ENCODE assay signal across 10 mouse cellular contexts in the genomic region with DNA sequence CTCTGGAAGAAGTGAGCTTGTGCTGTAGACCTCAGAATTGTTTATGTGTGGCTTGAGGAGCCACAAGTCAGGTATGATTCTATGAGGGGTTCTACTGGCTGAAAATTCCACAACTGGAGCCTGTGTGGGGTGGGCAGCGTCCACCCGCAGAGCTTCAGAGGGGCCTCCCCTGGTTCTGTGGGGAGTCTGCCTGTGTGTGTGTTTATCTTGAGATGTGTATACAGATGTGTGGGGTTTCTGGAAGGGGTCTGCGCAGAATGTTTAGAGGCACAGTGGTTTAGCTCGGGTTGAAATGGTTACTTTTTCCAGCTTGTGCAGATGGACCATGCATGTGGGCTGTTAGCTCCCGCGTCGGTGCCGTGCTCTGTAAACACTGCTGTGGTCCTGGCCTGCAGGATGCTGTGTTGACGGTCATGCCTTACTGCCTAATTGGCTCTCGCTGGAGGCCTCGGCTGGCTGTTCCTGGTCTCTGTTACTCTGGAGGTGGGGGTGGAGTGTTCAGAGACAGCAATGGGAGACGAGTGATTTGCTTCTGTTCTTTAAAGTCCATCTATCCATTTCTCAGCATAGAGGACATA.
DNase-seq lines count a peak whose midpoint lies in the region; ATAC-seq and TF ChIP-seq lines count a peak whose summit lies in the region.
"Had no signal": no experiment of that assay in that cellular context is flagged by ENCODE, and none has a peak within 500 bp of the region (broad histone marks: within the 10 kb centered on the region; RNA-seq: fewer than 3 reads in every experiment).

No protein-coding gene starts in this region.

- no peaks in the 10 kb centered on the region for H3K27me3 ChIP-seq in kidney, postnatal 0 days (ENCODE audit: insufficient read depth, low read length)
- no peaks in the 10 kb centered on the region for H3K27me3 ChIP-seq in embryonic facial prominence, embryonic 11.5 days (ENCODE audit: control insufficient read depth, insufficient read depth, low read length)
- no peaks in the 10 kb centered on the region for H3K27me3 ChIP-seq in limb, embryonic 15.5 days
- H3K27me3 ChIP-seq: forebrain, embryonic 13.5 days had no signal

- intact Hi-C loops in heart, postnatal 10 days (cut with DNase I): loop anchor here (2.0 to 5.0 kb wide), 3 partner anchors 45 to 176 kb away; partner anchors contain the start of gene Ercc6l2
- intact Hi-C loops in gastrocnemius, postnatal 14 days (cut with DNase I; ENCODE audit: low total_unique reads): no loop called here

- 19% methylated on average over 12 of the region's 12 CpGs for WGBS in kidney, postnatal 0 days
- 30% methylated on average over 12 of the region's 12 CpGs for WGBS in embryonic facial prominence, embryonic 11.5 days
- 27% methylated on average over 12 of the region's 12 CpGs for WGBS in limb, embryonic 15.5 days

- H3K4me3 ChIP-seq in kidney, postnatal 0 days (replicated peaks; ENCODE audit: low read depth, low read length): no peak overlapping the region
- no peak overlapping the region for H3K4me3 ChIP-seq in embryonic facial prominence, embryonic 11.5 days (ENCODE audit: low read depth, low read length)
- H3K4me3 ChIP-seq in limb, embryonic 15.5 days: no peak overlapping the region
- H3K4me3 ChIP-seq: forebrain, embryonic 13.5 days had no signal

- ATAC-seq in kidney, postnatal 0 days (replicated peaks; ENCODE audit: low FRiP score, low read depth): peak; percentile 71
- ATAC-seq in embryonic facial prominence, embryonic 11.5 days (replicated peaks; ENCODE audit: insufficient number of reproducible peaks, low FRiP score, low TSS enrichment, low read depth): peak; percentile 86
- 0 out of 2 replicates have a peak, but pooled peaks have one; percentile 41 for ATAC-seq in limb, embryonic 15.5 days (ENCODE audit: insufficient number of reproducible peaks, low FRiP score, low TSS enrichment, low read depth)
- ATAC-seq: forebrain, embryonic 13.5 days had no signal

- TF ChIP-seq CTCF in kidney, postnatal 0 days (IDR thresholded peaks at IDR 0.05; ENCODE audit: low read depth): no peak

- H3K27ac ChIP-seq in kidney, postnatal 0 days: no peak overlapping the region
- H3K27ac ChIP-seq in embryonic facial prominence, embryonic 11.5 days (replicated peaks; ENCODE audit: low read depth, low read length): no peak overlapping the region
- H3K27ac ChIP-seq in limb, embryonic 15.5 days: peak overlapping the region; percentile 87
- H3K27ac ChIP-seq: forebrain, embryonic 13.5 days had no signal

- H3K36me3 ChIP-seq in kidney, postnatal 0 days (ENCODE audit: insufficient read depth, low read length): no peaks in the 10 kb centered on the region
- H3K36me3 ChIP-seq in embryonic facial prominence, embryonic 11.5 days (replicated peaks; ENCODE audit: control insufficient read depth, insufficient read depth, low read depth, low read length): no peaks in the 10 kb centered on the region
- H3K36me3 ChIP-seq in limb, embryonic 15.5 days: no peaks in the 10 kb centered on the region
- H3K36me3 ChIP-seq: G1E had no signal

- no peaks in the 10 kb centered on the region for H3K9me3 ChIP-seq in kidney, postnatal 0 days (replicated peaks; ENCODE audit: low read length)
- H3K9me3 ChIP-seq in embryonic facial prominence, embryonic 11.5 days (replicated peaks; ENCODE audit: control insufficient read depth, low read length): no peaks in the 10 kb centered on the region
- H3K9me3 ChIP-seq in limb, embryonic 15.5 days: no peaks in the 10 kb centered on the region
- H3K9me3 ChIP-seq: forebrain, embryonic 13.5 days; G1E had no signal

- peaks cover 12% of the 10 kb centered on the region for H3K4me1 ChIP-seq in kidney, postnatal 0 days (replicated peaks; ENCODE audit: insufficient read depth, low read length)
- no peaks in the 10 kb centered on the region for H3K4me1 ChIP-seq in embryonic facial prominence, embryonic 11.5 days (ENCODE audit: control insufficient read depth, insufficient read depth, low read length)
- H3K4me1 ChIP-seq in limb, embryonic 15.5 days: peaks cover 17% of the 10 kb centered on the region

- peak; percentile 70 for DNase-seq in kidney, postnatal 0 days (ENCODE audit: low spot score)
- no peak for DNase-seq in kidney, adult 11 months
- peak; percentile 43 for DNase-seq in embryonic facial prominence, embryonic 11.5 days (ENCODE audit: low spot score)
- peak; percentile 6 to 14 for DNase-seq in heart, postnatal 10 days
- no peak for DNase-seq in gastrocnemius, postnatal 14 days
- DNase-seq in cerebellum, adult 9-11 months: no peak
- DNase-seq in urinary bladder, postnatal 4 days (ENCODE audit: low spot score in 2 of 2): no peak

- H3K9ac ChIP-seq in kidney, postnatal 0 days (ENCODE audit: low read depth, low read length): no peak overlapping the region
- H3K9ac ChIP-seq in embryonic facial prominence, embryonic 11.5 days (replicated peaks; ENCODE audit: low read length): no peak overlapping the region
- no peak overlapping the region for H3K9ac ChIP-seq in limb, embryonic 15.5 days
- H3K9ac ChIP-seq: forebrain, embryonic 13.5 days had no signal

- H3K4me2 ChIP-seq in kidney, postnatal 0 days (ENCODE audit: low read length): no peak overlapping the region
- H3K4me2 ChIP-seq in embryonic facial prominence, embryonic 11.5 days (ENCODE audit: low read depth, low read length): no peak overlapping the region
- no peak overlapping the region for H3K4me2 ChIP-seq in limb, embryonic 15.5 days
- H3K4me2 ChIP-seq: forebrain, embryonic 13.5 days had no signal

Comparison
In these comparisons a context has a peak if more than half of its experiments do, and no peak if none do; other contexts are left out.
1. DNase-seq: peak in kidney, postnatal 0 days (single experiment), embryonic facial prominence, embryonic 11.5 days (single experiment) and heart, postnatal 10 days (2 of 2); none in kidney, adult 11 months (single experiment), gastrocnemius, postnatal 14 days (single experiment), cerebellum, adult 9-11 months (single experiment) and urinary bladder, postnatal 4 days (0 of 2).
2. Peak in every context shown above with its lines, with median percentiles within 50 percentile points of each other: ATAC-seq.